Mouse (Mus musculus) adrenal gland (tissue): ENCODE measurements at regions not wholly inside any gene's neighbourhood (a gene's known extent, or its start where the extent isn't known, plus 50 kb on each side); places are given as distances from the start of the nearest gene placed in this dataset.
"Not testable (repeated sequence)": the region's sequence is repeated elsewhere in the genome, so short reads cannot be mapped to it uniquely, and the experiment has no call there.

ENCODE experiments used
- intact Hi-C: fragments of 180-260 bp; cut with DNase I; formaldehyde crosslinking; loops from one replicate; pipeline ENCODE4 v1.15.1; 2025

DNA sequence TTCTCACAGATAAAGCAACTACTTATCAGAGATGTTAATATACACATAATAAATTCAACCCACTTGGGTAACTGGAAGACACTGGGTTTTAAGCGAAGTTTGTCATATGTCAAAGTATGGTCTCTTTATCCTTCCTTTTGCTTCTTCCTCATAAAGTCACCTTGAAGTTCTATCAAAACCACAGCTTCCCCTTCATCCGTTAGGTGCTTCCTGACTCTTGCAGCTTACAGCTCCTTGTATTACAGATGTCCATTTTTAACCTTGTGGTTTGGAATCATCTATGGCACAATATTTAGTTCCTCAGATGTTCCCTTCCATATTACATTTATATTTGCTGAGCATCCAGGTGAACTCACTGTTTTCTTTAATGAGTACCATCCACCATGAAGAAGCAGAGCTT, 787.0 kb downstream of the Rab28 start:
- intact Hi-C loops, result no loop called here

DNA sequence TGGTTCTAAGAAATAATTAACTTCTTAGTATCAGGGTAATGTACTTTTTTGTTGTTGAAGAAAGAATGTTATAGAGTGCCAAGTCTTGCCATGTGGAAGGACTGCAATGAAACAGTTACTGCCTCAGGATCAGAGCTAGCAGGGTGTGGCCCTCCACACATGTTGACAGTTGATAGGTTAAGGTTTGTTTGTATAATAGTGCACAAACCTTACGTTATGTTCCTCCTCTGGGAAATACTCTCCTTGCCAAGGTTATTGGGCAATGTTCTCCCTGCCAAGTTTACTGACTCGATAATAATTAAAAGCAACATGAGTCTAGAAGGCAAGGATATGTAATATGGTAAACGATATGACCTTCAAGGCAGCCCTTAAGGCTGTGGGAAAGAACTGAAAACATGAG, 799.2 kb downstream of the Rab28 start:
- intact Hi-C loops, result no loop called here

DNA sequence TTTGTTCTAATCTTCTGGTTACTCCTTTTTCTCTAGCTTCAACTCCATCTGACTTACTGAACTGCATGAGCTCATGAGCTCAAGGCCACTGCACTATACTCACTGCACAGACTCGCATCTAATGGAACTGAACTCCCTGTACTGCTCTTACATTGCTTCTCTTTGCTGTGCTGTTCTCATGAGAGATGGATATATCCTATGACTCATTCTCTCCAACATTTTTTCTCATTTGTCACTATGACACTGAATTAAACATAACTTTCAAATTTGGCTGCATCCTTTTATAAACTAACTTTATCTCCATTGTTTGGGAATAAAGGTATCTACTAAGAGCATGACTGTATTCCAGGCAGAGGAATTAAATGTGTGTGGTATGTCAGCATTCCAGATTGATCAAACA, 806.2 kb downstream of the Rab28 start:
- intact Hi-C loops, result no loop called here

DNA sequence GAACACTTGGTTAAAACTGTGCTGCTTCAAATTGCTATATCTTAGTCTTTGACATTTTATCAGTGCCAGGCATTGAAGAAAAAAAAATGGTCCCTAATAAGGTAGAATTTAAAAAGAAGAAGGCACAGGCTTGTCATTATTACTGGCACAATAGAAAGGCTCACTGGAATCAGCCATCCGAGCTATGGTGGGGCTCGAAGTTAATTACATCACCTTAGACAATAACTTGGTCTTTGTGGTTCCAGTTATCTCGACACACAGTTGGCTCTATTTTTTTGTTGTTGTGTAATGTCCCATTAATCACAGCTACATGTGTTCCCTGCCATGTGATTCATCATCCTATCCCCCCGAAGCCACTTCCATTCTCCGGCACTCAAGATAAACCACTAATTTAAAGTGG, 825.1 kb downstream of the Rab28 start:
- intact Hi-C loops, result no loop called here

DNA sequence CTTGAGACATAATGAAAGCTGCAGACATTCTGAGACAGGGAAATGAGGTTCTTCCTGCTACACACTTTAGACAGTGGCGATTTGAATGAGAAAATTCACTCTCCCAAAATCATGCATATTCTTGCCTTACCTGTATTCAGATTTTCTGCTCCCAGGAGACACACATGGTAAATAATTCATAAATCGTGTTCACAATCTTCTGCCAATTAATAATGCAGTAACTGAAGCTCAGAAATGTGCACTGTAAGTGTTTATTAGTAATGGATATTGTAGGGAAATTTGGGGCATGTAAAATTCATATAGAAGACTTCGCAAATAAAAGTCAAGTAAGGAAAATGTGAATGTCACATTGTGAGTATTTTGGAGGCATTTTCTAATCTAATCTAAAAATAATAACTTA, 830.2 kb downstream of the Rab28 start:
- intact Hi-C loops, result no loop called here

DNA sequence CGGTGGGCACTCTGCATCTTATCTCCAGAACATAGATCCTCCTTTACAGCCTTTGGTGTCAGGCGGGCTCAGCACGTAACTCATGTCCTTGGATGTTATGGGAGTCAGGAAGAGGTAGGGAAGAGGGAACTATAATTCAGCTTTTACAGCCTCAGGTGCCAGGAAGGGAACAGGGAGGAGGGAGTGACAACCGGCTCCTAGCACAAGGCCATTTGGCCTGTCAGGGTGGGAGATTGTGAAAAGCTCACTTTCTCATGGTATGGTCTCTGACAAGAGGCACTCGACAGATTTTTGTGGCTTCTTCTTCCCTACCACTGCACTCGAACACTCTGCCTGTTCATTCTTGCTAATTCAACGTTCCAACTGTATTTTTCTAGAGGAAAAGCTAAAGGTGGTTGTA, 845.6 kb downstream of the Rab28 start:
- intact Hi-C loops, result not testable (repeated sequence)
